Mouse (Mus musculus) skeletal muscle tissue, postnatal 0 days (tissue): ENCODE measurements around the gene Cracr2a. TPM values are rescaled to one million over a fixed set of nuclear protein-coding genes. Genes with fewer than 3 reads are reported as not detected.

Experiments used
- polyA plus RNA-seq: library from polyadenylated mRNA; unstranded; fragments of >200 nt; fragmentation: Nextera tagmentation; extraction: Ambion mirVana; gene quantifications from 2 replicates; pipeline ENCODE4 v1.2.1, GENCODE M21; 2015

Gene Cracr2a
- 0.55 and 0.82 TPM in 2 replicates for polyA plus RNA-seq

DNA sequence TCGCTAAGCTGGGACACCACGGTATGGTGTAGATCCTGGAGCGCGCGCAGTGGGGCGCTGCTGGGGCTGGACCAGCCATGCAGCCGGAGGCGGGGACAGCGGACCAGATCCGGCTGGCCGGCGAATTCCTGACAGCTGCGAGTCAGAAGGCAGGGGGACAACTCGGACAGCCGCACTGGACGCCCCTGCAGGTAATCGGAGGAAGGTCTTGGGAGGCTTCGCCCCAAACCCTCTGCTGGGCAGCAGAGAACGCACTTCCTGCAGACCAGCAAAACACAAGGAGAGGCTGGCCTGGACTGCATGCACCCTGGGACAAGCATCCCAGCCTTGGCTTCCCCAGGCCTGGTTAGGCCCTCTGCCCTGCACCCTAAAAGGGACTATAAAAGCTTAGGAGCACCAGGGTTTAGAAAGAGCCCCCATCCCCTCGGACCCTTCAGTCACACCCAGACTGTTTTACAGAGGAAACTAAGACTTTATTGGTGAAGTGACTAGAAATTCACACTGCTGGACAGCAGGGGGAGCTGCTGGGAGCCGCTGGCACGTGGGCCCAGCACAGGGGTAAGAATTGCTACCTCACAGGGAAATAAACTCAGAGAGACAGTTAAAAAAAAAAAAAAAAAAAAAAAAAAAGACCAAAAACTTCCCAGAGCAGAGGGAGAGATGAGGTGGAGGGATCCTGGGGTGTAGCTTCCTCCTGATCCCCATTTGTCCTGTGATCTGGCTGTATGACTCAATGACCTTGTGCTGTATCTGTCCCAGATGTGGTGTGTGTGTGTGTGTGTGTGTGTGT, at the start of gene Cracr2a:
Gene Cracr2a (plus strand): TSS at position 108 of the 790 bp plus-strand sequence.

Other genes starting within 250 kb of the Cracr2a start
- gene Parp11, start 114.5 kb upstream of the Cracr2a start, polyA plus RNA-seq = 6.4 and 6.8 TPM in 2 replicates
- gene Prmt8, start 208.1 kb downstream of the Cracr2a start, polyA plus RNA-seq = 0.29 and 0.50 TPM in 2 replicates